Mouse (Mus musculus) NIH3T3 (cell line): ENCODE data around the gene Apobec3.
A peak's percentile ranks its signal among the peaks of the same experiment; 100 is the strongest.
"Not testable (repeated sequence)": the region's sequence is repeated elsewhere in the genome, so short reads cannot be mapped to it uniquely, and the experiment has no call there.

ENCODE experiments used
- DNase-seq: peaks from one replicate; pipeline ENCODE4 v3.0.0-alpha.2; 2012; ENCODE audit warnings: low read depth

Gene Apobec3

DNA sequence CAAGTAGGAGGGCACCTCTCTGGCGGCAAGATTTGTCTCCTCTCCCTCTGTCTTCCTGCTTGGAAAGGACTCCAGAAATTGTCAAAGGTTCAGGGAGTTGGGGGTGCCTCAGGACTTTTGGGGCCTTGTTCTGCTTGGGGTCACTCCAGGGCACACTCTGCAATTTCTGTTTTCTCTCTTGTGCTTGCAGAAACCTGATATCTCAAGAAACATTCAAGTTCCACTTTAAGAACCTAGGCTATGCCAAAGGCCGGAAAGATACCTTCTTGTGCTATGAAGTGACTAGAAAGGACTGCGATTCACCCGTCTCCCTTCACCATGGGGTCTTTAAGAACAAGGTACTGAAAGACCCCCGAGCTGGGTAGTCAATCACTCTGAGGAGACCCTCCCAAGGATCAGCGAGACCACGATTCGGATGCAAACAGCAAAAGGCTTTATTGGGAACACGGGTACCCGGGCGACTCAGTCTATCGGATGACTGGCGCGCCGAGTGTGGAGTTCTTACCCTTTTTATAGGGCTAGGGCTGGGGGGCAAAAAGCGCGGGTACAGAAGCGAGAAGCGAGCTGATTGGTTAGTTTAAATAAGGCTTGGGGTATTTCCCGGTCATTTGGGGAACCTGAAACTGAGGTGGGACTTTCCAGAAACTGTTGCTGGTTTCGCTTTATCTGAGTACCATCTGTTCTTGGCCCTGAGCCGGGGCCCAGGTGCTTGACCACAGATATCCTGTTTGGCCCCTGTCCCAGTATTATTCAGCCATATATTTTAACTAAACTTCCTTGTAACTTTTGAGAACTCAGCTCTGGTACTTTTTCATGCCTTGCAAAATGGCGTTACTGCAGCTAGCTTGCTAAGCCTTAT lies 4.0 kb downstream of the Apobec3 start:
- not testable (repeated sequence) for DNase-seq

DNA sequence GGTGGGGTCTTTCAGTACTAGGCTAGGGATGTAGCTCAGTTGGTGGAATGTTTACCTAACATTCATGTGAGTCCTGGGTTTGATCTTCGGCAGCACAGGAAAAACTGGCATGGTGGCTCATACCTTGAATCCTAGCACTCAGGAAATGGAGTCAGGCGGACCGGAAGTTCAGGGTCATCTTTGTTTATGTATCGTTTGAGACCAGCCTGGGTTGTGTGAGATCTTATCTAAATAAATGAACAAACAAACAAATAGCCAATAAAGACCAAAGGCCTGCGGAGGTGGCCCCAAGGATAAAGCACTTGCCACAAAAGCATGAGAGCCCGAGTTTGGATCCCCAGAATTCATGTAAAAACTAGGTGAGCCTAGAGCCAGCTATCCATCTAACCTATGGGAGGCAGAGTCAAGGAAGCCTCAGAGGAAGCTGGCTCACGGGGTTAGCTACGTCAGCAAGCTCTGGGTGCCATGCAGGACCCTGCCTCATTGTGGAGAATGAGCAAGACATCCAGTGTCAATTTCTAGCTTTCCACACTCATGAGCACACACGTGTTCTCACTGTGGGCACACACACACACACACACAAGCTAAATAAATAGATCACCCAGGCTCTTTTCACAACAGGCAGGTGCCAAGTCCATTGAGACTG lies 4.7 kb downstream of the Apobec3 start:
- DNase-seq, result no peak

GRCm38 (mm10) chr15:79898988-79899387 lies 7.5 kb downstream of the Apobec3 start:
- DNase-seq, result no peak

GRCm38 (mm10) chr15:79899828-79900510 lies 8.5 kb downstream of the Apobec3 start:
- DNase-seq, result no peak

GRCm38 (mm10) chr15:79900751-79901150 lies 9.3 kb downstream of the Apobec3 start:
- no peak for DNase-seq

GRCm38 (mm10) chr15:79901399-79901798 lies 9.9 kb downstream of the Apobec3 start:
- no peak for DNase-seq

GRCm38 (mm10) chr15:79903081-79903480 lies 11.6 kb downstream of the Apobec3 start:
- not testable (repeated sequence) for DNase-seq

DNA sequence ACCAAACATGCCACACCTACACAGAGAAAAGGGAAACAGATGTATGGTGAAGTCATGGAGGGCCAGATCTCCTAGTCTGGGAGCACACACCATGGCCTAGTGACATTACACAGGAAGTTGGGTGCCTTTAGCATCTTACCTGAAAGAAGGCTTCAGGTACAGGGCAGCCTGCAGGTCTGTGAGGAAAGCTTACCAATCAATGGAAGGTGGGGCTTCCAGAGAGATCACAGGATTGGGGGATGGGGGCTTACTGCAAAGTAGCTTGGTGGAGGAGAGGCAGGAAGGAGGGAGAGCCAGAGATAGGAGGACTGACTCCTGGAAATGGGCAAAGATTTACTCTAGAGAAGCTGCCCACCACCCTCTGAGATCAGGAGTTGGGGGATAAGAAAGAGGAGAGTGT lies 12.5 kb downstream of the Apobec3 start:
- no peak for DNase-seq

DNA sequence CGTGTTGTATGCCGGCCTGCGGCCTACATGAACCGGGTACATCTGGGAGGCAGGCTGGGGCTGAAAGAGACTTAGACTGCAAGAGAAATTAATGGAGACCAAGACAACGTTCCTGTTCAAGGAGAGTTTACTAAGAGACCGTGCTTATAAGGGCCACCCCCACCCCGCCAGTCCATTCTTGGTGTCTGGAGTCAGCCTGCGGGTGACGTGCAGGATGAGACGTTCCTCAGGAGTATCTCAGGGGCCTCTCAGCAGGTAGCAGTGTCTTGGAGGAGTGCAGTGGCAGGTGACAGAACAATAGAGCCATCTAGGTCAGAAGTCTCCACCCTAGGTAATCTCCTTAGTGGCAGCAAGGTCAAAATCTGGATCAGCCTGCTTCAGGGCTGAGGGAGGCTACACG lies 13.2 kb downstream of the Apobec3 start:
- DNase-seq, result not testable (repeated sequence)

DNA sequence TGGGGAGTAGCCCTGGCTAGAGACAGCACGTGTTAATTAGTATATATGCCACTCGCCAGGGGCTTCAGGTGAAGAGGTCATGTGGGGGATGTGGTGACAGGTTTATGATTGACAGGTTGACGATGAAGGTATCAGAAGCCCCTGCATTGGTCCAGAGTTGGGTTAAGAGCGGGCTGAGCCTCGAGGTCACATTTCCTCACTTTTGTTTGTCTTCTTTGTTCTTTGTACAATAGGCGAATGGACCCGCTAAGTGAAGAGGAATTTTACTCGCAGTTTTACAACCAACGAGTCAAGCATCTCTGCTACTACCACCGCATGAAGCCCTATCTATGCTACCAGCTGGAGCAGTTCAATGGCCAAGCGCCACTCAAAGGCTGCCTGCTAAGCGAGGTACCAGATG lies 13.8 kb downstream of the Apobec3 start:
- no peak for DNase-seq

DNA sequence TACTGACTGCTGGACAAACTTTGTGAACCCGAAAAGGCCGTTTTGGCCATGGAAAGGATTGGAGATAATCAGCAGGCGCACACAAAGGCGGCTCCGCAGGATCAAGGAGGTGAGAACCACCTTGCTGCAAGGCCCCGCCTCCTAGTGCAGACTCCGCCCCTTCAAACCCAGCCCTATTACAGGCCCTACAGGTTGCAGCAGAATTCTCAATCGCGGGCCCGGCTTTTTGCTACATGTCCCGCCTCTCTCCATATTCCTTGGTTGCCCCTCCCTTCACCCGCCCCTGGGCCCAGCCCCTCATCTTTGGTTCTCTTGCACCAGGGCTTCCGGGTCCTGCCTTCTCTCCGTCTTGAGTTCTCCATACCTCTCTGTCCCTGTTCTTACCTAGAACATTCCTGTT lies 15.4 kb downstream of the Apobec3 start:
- no peak for DNase-seq

- DNase-seq, result not testable (repeated sequence)
Measured at GRCm38 (mm10) chr15:79909006-79909405, 17.5 kb downstream of the Apobec3 start.

DNA sequence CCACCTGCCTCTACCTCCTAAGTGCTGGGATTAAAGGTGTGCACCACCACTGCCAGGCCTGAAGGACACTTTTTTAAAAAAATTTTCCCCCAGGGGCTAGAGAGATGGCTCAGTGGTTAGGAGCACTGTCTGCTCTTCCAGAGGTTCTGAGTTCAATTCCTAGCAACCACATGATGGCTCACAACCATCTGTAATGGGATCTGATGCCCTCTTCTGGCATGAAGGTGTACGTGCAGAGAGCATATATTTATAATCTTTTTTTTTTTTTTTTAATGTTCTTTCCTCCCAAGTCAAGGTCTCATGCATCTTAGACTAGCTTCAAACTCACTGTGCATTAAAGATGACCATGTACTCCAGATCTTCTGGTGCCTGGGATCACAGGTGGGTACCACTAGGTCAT lies 19.4 kb downstream of the Apobec3 start:
- DNase-seq, result not testable (repeated sequence)

GRCm38 (mm10) chr15:79911339-79911738 lies 19.9 kb downstream of the Apobec3 start:
- no peak for DNase-seq

DNA sequence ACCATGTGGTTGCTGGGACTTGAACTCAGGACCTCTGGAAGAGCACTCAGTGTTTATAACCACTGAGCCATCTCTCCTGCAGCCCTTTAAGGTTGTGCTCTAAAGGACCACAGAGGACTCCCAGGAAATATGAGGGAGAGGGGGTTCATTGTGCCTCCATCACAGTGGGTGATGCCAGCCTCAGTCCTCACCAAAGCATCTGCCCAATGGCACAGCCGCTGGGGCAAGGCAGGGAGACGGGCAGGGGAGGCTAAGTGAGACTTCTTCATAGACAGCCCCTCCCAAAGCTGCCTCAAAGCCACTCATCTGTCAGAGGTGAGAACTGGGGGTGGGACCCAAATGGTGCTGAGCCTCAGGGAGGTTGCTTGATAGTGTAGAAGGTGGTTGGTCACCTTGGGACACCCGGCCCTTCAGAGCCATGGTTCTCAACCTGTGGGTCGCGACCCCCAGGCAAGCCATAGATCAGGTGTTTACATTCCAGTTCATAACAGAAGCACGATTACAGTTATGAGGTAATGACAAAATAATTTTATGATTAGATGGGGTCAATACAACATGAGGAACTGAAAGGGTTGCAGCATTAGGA lies 22.4 kb downstream of the Apobec3 start:
- DNase-seq, result no peak

- DNase-seq, result peak; percentile 40
Measured at GRCm38 (mm10) chr15:79914357-79914756, 22.9 kb downstream of the Apobec3 start.

DNA sequence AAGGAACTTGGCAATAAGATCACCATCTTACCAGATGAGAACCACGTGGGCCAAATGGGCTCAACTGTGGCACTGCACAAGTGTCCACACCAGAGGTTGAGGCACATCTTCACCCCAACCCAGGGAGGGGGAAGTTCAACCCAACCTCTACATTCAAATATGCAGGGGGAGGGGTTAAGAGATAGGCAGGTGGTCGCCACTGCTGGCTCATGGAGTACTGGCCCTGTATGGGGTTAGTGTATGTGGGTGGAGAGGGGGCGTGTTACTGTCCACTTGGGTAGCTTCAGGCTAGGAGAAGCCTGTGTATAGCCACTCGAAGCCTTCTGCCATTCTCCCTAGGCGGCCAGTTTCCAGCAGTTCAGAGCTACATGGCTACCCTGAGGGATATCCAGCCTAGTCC lies 24.7 kb downstream of the Apobec3 start:
- no peak for DNase-seq

DNA sequence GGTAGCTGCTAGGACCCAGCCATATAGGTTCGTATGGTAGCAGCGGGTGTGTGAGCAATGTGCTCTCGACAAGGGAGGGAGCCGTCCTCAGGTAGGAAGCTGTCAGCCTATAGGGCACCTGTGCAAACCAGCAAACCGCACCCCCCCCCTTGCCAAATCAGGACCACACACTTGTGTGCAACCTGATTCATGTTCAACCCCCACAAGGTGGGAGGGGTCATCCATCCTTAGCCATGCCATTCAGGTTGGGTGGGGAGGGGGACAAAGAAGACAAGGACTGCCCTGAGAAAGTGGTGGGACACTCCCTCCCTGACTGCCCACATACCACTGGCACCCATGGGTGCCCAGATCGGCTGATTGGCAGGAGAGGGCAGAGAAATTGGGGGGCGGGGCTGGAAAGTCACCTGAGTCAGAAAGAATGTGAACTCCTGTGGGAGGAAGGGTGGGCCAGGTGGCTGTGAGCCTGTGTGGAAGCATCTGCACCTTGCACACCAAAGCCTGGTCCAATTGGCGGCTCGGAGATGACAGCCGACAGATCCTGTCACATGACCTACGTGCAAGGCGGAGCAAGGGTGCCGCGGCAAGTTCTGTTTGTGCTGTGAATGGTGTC lies 25.8 kb downstream of the Apobec3 start:
- DNase-seq, result no peak

GRCm38 (mm10) chr15:79918485-79918884 lies 27.0 kb downstream of the Apobec3 start:
- no peak for DNase-seq

GRCm38 (mm10) chr15:79919787-79920186 lies 28.3 kb downstream of the Apobec3 start:
- DNase-seq, result no peak

- no peak for DNase-seq
Measured at GRCm38 (mm10) chr15:79926856-79927416, 35.5 kb downstream of the Apobec3 start.

GRCm38 (mm10) chr15:79927637-79928122 lies 36.2 kb downstream of the Apobec3 start:
- peak; percentile 94 for DNase-seq
